Mouse (Mus musculus) midbrain, embryonic 12.5 days (tissue): ENCODE measurements around the gene Ypel2. TPM values are rescaled to one million over a fixed set of nuclear protein-coding genes. Genes with fewer than 3 reads are reported as not detected.

Experiments
- ATAC-seq: fragments of 200-750 bp; cut with Nextera tagmentation; 2 replicates; pipeline ENCODE4 v1.8.0; 2017; ENCODE audit warnings: low read depth, moderate TSS enrichment, moderate library complexity; ENCODE audit not compliant: low FRiP score
- H3K27ac ChIP-seq: fragments of 300-500 bp; sonication (generic); replicated peaks from 2 replicates; pipeline ENCODE4 v1.5.1; 2016; ENCODE audit warnings: mild to moderate bottlenecking
- H3K27me3 ChIP-seq: fragments of 300-500 bp; sonication (generic); 2 replicates; pipeline ENCODE4 v1.6.1; 2016; ENCODE audit warnings: mild to moderate bottlenecking
- H3K36me3 ChIP-seq: fragments of 300-500 bp; sonication (generic); 2 replicates; pipeline ENCODE4 v1.6.1; 2016
- H3K4me1 ChIP-seq: fragments of 300-500 bp; sonication (generic); 2 replicates; pipeline ENCODE4 v1.6.1; 2016
- H3K4me2 ChIP-seq: fragments of 300-500 bp; sonication (generic); replicated peaks from 2 replicates; pipeline ENCODE4 v1.6.1; 2016; ENCODE audit warnings: mild to moderate bottlenecking, moderate library complexity
- H3K4me3 ChIP-seq: fragments of 300-500 bp; sonication (generic); 2 replicates; pipeline ENCODE4 v1.5.1; 2016; ENCODE audit warnings: mild to moderate bottlenecking
- H3K9ac ChIP-seq: fragments of 300-500 bp; sonication (generic); replicated peaks from 2 replicates; pipeline ENCODE4 v1.6.1; 2016; ENCODE audit warnings: mild to moderate bottlenecking, moderate library complexity
- H3K9me3 ChIP-seq: fragments of 300-500 bp; sonication (generic); 2 replicates; pipeline ENCODE4 v1.6.1; 2016; ENCODE audit warnings: mild to moderate bottlenecking
- WGBS: fragments of 180-500 bp; shearing (Covaris S2); methylation state at CpG from one replicate; pipeline ENCODE4 v1.1.7; 2016; 5-methylcytosine and 5-hydroxymethylcytosine counted together
- polyA plus RNA-seq: library from polyadenylated mRNA; unstranded; fragments of >200 nt; fragmentation: Nextera tagmentation; extraction: Ambion mirVana; gene quantifications from 2 replicates; pipeline ENCODE4 v1.2.1, GENCODE M21; 2016

The Ypel2 gene
- polyA plus RNA-seq, 1 experiment from 2014 or later, result 10.3 TPM

GRCm38 (mm10) chr11:86921335-86921734 is 72.2 kb downstream of the Ypel2 start:
- no peak for ATAC-seq
- Histone ChIP-seq H3K9me3 (no peaks in the 10 kb centered on the region), H3K36me3 (no peaks in the 10 kb centered on the region), H3K9ac (no peak overlapping the region), H3K4me3 (no peak overlapping the region), H3K27me3 (no peaks in the 10 kb centered on the region), H3K27ac (no peak overlapping the region), H3K4me2 (no peak overlapping the region), H3K4me1 (no peaks in the 10 kb centered on the region)
- 88% methylated on average over 6 of the region's 6 CpGs for WGBS

GRCm38 (mm10) chr11:86920111-86921080 is 73.1 kb downstream of the Ypel2 start:
- ATAC-seq, result no peak
- WGBS, result 69% methylated on average over 20 of the region's 20 CpGs
- no peak overlapping the region; the same call in 1 of the 2 replicates for H3K27ac ChIP-seq
- H3K27me3 ChIP-seq, result no peaks in the 10 kb centered on the region
- H3K4me1 ChIP-seq, result no peaks in the 10 kb centered on the region
- H3K36me3 ChIP-seq, result no peaks in the 10 kb centered on the region
- no peak overlapping the region for H3K4me2 ChIP-seq
- H3K4me3 ChIP-seq, result no peak overlapping the region
- no peak overlapping the region for H3K9ac ChIP-seq
- H3K9me3 ChIP-seq, result no peaks in the 10 kb centered on the region

GRCm38 (mm10) chr11:86919468-86919867 is 74.0 kb downstream of the Ypel2 start:
- Histone ChIP-seq H3K4me2 (no peak overlapping the region), H3K27me3 (no peaks in the 10 kb centered on the region), H3K9ac (no peak overlapping the region), H3K36me3 (no peaks in the 10 kb centered on the region), H3K4me1 (no peaks in the 10 kb centered on the region), H3K27ac (no peak overlapping the region), H3K4me3 (no peak overlapping the region), H3K9me3 (no peaks in the 10 kb centered on the region)
- ATAC-seq, result no peak
- WGBS, result 93% methylated on average over 7 of the region's 7 CpGs

- no peaks in the 10 kb centered on the region for H3K27me3 ChIP-seq
- no peak overlapping the region for H3K9ac ChIP-seq
- no peaks in the 10 kb centered on the region for H3K9me3 ChIP-seq
- no peak for ATAC-seq
- no peak overlapping the region for H3K27ac ChIP-seq
- H3K4me1 ChIP-seq, result no peaks in the 10 kb centered on the region
- no peak overlapping the region for H3K4me3 ChIP-seq
- 94% methylated on average over 2 of the region's 2 CpGs for WGBS
- H3K36me3 ChIP-seq, result no peaks in the 10 kb centered on the region
- no peak overlapping the region for H3K4me2 ChIP-seq
These were observed 76.0 kb downstream of the Ypel2 start for GRCm38 (mm10) chr11:86917536-86917935.

- WGBS, result 84% methylated on average over 8 of the region's 8 CpGs
- Histone ChIP-seq H3K9ac (no peak overlapping the region), H3K4me2 (no peak overlapping the region), H3K36me3 (no peaks in the 10 kb centered on the region), H3K27me3 (no peaks in the 10 kb centered on the region), H3K4me1 (no peaks in the 10 kb centered on the region), H3K27ac (no peak overlapping the region), H3K4me3 (no peak overlapping the region), H3K9me3 (no peaks in the 10 kb centered on the region)
- ATAC-seq, result no peak
These were observed 76.8 kb downstream of the Ypel2 start for GRCm38 (mm10) chr11:86916596-86917249.

- no peak overlapping the region for H3K4me3 ChIP-seq
- no peaks in the 10 kb centered on the region for H3K27me3 ChIP-seq
- H3K27ac ChIP-seq, result no peak overlapping the region
- no peak for ATAC-seq
- no peaks in the 10 kb centered on the region for H3K9me3 ChIP-seq
- H3K4me1 ChIP-seq, result no peaks in the 10 kb centered on the region
- H3K4me2 ChIP-seq, result no peak overlapping the region
- 88% methylated on average over 9 of the region's 9 CpGs for WGBS
- H3K36me3 ChIP-seq, result no peaks in the 10 kb centered on the region
- no peak overlapping the region for H3K9ac ChIP-seq
These were observed 79.2 kb downstream of the Ypel2 start for GRCm38 (mm10) chr11:86914329-86914728.

GRCm38 (mm10) chr11:86910244-86910643 is 83.3 kb downstream of the Ypel2 start:
- no peak overlapping the region for H3K27ac ChIP-seq
- no peaks in the 10 kb centered on the region for H3K9me3 ChIP-seq
- H3K36me3 ChIP-seq, result no peaks in the 10 kb centered on the region
- ATAC-seq, result no peak
- 85% methylated on average over 4 of the region's 4 CpGs for WGBS
- no peak overlapping the region for H3K4me3 ChIP-seq
- no peaks in the 10 kb centered on the region for H3K4me1 ChIP-seq
- H3K27me3 ChIP-seq, result no peaks in the 10 kb centered on the region
- H3K9ac ChIP-seq, result no peak overlapping the region
- H3K4me2 ChIP-seq, result no peak overlapping the region

- Histone ChIP-seq H3K9ac (no peak overlapping the region), H3K27ac (no peak overlapping the region), H3K27me3 (no peaks in the 10 kb centered on the region), H3K4me3 (no peak overlapping the region), H3K36me3 (no peaks in the 10 kb centered on the region), H3K9me3 (no peaks in the 10 kb centered on the region), H3K4me2 (no peak overlapping the region), H3K4me1 (no peaks in the 10 kb centered on the region)
- 83% methylated on average over 6 of the region's 6 CpGs for WGBS
- no peak for ATAC-seq
These were observed 84.5 kb downstream of the Ypel2 start for GRCm38 (mm10) chr11:86909028-86909427.

GRCm38 (mm10) chr11:86907889-86908590 is 85.5 kb downstream of the Ypel2 start:
- no peak overlapping the region for H3K9ac ChIP-seq
- H3K27me3 ChIP-seq, result no peaks in the 10 kb centered on the region
- H3K36me3 ChIP-seq, result no peaks in the 10 kb centered on the region
- H3K4me1 ChIP-seq, result no peaks in the 10 kb centered on the region
- no peak for ATAC-seq
- no peak overlapping the region for H3K4me3 ChIP-seq
- 83% methylated on average over 5 of the region's 5 CpGs for WGBS
- H3K9me3 ChIP-seq, result no peaks in the 10 kb centered on the region
- no peak overlapping the region for H3K27ac ChIP-seq
- H3K4me2 ChIP-seq, result no peak overlapping the region

GRCm38 (mm10) chr11:86906767-86907662 is 86.5 kb downstream of the Ypel2 start:
- Histone ChIP-seq H3K4me1 (no peaks in the 10 kb centered on the region), H3K36me3 (no peaks in the 10 kb centered on the region), H3K4me2 (no peak overlapping the region), H3K4me3 (no peak overlapping the region), H3K9me3 (no peaks in the 10 kb centered on the region), H3K9ac (no peak overlapping the region), H3K27me3 (no peaks in the 10 kb centered on the region), H3K27ac (no peak overlapping the region)
- WGBS, result 92% methylated on average over 11 of the region's 11 CpGs
- no peak for ATAC-seq

- H3K4me3 ChIP-seq, result no peak overlapping the region
- no peak overlapping the region for H3K9ac ChIP-seq
- no peaks in the 10 kb centered on the region for H3K36me3 ChIP-seq
- H3K4me2 ChIP-seq, result no peak overlapping the region
- no peaks in the 10 kb centered on the region for H3K4me1 ChIP-seq
- no peaks in the 10 kb centered on the region for H3K9me3 ChIP-seq
- H3K27ac ChIP-seq, result no peak overlapping the region
- WGBS, result 87% methylated on average over 6 of the region's 6 CpGs
- ATAC-seq, result no peak
- no peaks in the 10 kb centered on the region for H3K27me3 ChIP-seq
These were observed 87.2 kb downstream of the Ypel2 start for GRCm38 (mm10) chr11:86906257-86906656.
